Mouse (Mus musculus) CH12.LX (cell line): ENCODE measurements around the gene Boc. TPM values are rescaled to one million over a fixed set of nuclear protein-coding genes. Genes with fewer than 3 reads are reported as not detected.

Experiments used
- DNase-seq: peaks from one replicate; pipeline ENCODE4 v3.0.0-alpha.2; 2013; ENCODE audit errors: extremely low read depth
- H3K27ac ChIP-seq: 2 replicates; pipeline ENCODE4 v1.5.1; 2012; ENCODE audit warnings: low read depth, mild to moderate bottlenecking, control low read depth, moderate library complexity; ENCODE audit not compliant: insufficient read depth
- H3K27me3 ChIP-seq: replicated peaks from 2 replicates; pipeline ENCODE3; 2012; ENCODE audit warnings: inconsistent platforms
- H3K36me3 ChIP-seq, 2 experiments: replicated peaks in 1 of 2; 2 replicates each; pipeline versions ENCODE3 to v1.6.1; 2012; ENCODE audit warnings: inconsistent platforms in 1 of 2, low read length in 1 of 2, mild to moderate bottlenecking in 1 of 2, mixed read lengths in 1 of 2, moderate library complexity in 1 of 2; ENCODE audit not compliant: control insufficient read depth in 1 of 2, insufficient read depth in 1 of 2
- H3K4me1 ChIP-seq, 2 experiments: 2 replicates each; pipeline ENCODE4 v1.6.1; 2012; ENCODE audit warnings: inconsistent platforms in 1 of 2, moderate library complexity in 1 of 2; ENCODE audit not compliant: insufficient read depth in 2 of 2, control insufficient read depth in 1 of 2
- H3K4me2 ChIP-seq: 2 replicates; pipeline ENCODE4 v1.6.1; 2012; ENCODE audit warnings: low read depth, mild to moderate bottlenecking, control low read depth; ENCODE audit not compliant: poor library complexity, insufficient read depth, severe bottlenecking
- H3K4me3 ChIP-seq, 3 experiments: fragments of 150-350 bp in 1 of 3; sonication (generic) in 1 of 3; replicated peaks in 1 of 3; 2 replicates each; pipeline versions ENCODE3 to v1.5.1; 2011 to 2012; ENCODE audit warnings: low read depth in 2 of 3, low read length in 2 of 3, mild to moderate bottlenecking in 2 of 3, moderate library complexity in 2 of 3, control low read depth in 1 of 3, improper control_type of control experiment in 1 of 3, inconsistent platforms in 1 of 3, mixed read lengths in 1 of 3; ENCODE audit not compliant: poor library complexity in 1 of 3
- H3K79me2 ChIP-seq: replicated peaks from 2 replicates; pipeline ENCODE4 v1.6.1; 2012; ENCODE audit warnings: mild to moderate bottlenecking, moderate library complexity; ENCODE audit not compliant: control insufficient read depth, poor library complexity, insufficient read depth, severe bottlenecking; ENCODE audit errors: extremely low read depth
- H3K9ac ChIP-seq: 2 replicates; pipeline ENCODE4 v1.6.1; 2012; ENCODE audit warnings: low read depth, mild to moderate bottlenecking, control low read depth, moderate library complexity; ENCODE audit not compliant: insufficient read depth
- H3K9me3 ChIP-seq: replicated peaks from 2 replicates; pipeline ENCODE3; 2012; ENCODE audit warnings: low read length, inconsistent platforms, mixed read lengths
- E2F4 ChIP-seq: IDR thresholded peaks from 2 replicates; pipeline ENCODE4 v1.6.1; 2011; ENCODE audit warnings: low read depth, low read length, improper control_type of control experiment; ENCODE audit not compliant: insufficient replicate concordance
- EP300 ChIP-seq: IDR thresholded peaks from 2 replicates; pipeline ENCODE4 v1.6.1; 2011; ENCODE audit warnings: low read length, improper control_type of control experiment
- JUND ChIP-seq: conservative IDR thresholded peaks from 2 replicates; pipeline ENCODE4 v1.6.1; 2011; ENCODE audit warnings: low read depth, low read length, improper control_type of control experiment
- MEF2A ChIP-seq: IDR thresholded peaks from 2 replicates; pipeline ENCODE4 v1.6.1; 2014; ENCODE audit warnings: low read depth, mild to moderate bottlenecking, inconsistent platforms, low read length, improper control_type of control experiment, borderline replicate concordance
- MYC ChIP-seq: IDR thresholded peaks from 2 replicates; pipeline ENCODE4 v1.6.1; 2011; ENCODE audit warnings: low read depth, mild to moderate bottlenecking, improper control_type of control experiment, low read length
- NRF1 ChIP-seq: IDR thresholded peaks from 2 replicates; pipeline ENCODE4 v1.6.1; 2014; ENCODE audit warnings: low read depth, mild to moderate bottlenecking, inconsistent platforms, low read length, improper control_type of control experiment, moderate library complexity
- USF1 ChIP-seq: IDR thresholded peaks from 2 replicates; pipeline ENCODE4 v1.6.1; 2014; ENCODE audit warnings: low read depth, mild to moderate bottlenecking, inconsistent platforms, low read length, improper control_type of control experiment
- ZC3H11A ChIP-seq: IDR thresholded peaks from 2 replicates; pipeline ENCODE4 v1.6.1; 2012; ENCODE audit warnings: low read depth, mild to moderate bottlenecking, inconsistent platforms, low read length, improper control_type of control experiment
- dilution Hi-C: fragments of 300-500 bp; cut with MboI; formaldehyde crosslinking; loops from 2 replicates; pipeline ENCODE4 v1.14.3; 2020; ENCODE audit warnings: low sequenced_read_pairs; ENCODE audit not compliant: extremely low pct_unique_long_range_greater_than_20kb, extremely low pct_ligation_motif_present
- in situ Hi-C: fragments of 300-500 bp; cut with MboI; formaldehyde crosslinking; loops from 3 replicates; pipeline ENCODE4 v1.14.3; 2019; ENCODE audit warnings: low sequenced_read_pairs, low pct_ligation_motif_present, low pct_unique_long_range_greater_than_20kb, mixed read lengths
- polyA plus RNA-seq: library from polyadenylated mRNA; unstranded; fragments of >175 nt; gene quantifications from 2 replicates; pipeline ENCODE4 v1.2.1, GENCODE M21; 2012; ENCODE audit warnings: low read depth; ENCODE audit not compliant: insufficient read length
- total RNA-seq, 2 experiments: library from RNA; depleted of rRNA; stranded (reverse); fragments of 300-350 nt in 1 of 2; fragments of >200 nt in 1 of 2; gene quantifications; 2 replicates each; pipeline ENCODE4 v1.2.3; 2012 to 2014

Gene Boc
- total and polyA plus RNA-seq, 3 experiments, result 0.25 to 1.5 (median 0.67) TPM

DNA sequence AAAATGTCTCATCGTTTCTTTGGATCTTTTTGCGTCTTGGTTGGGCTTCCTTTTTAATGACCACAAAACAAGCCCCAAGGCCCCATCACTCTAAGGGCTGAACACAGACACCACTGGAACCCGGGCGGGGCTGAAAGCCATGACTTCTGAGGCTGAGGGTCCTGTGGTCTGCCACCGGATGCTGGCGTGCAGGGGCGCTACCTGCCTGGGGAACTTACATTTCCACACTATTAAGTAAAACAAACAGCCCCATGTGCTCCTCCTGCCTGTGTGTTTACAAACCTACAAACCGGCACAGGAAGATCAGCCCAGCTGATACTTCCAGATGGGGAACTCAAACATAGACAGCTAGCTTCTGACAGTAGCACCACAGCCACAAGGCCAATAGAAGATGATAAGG is 11.9 kb downstream of the Boc start:
- Histone ChIP-seq H3K4me2 (no peak overlapping the region), H3K27ac (no peak overlapping the region), H3K9me3 (no peaks in the 10 kb centered on the region), H3K4me3 (no peak overlapping the region), H3K4me1 (peaks cover 6 to 23% of the 10 kb centered on the region in 2 experiments), H3K36me3 (no peaks in the 10 kb centered on the region), H3K9ac (no peak overlapping the region), H3K79me2 (no peaks in the 10 kb centered on the region), H3K27me3 (no peaks in the 10 kb centered on the region)
- TF ChIP-seq MYC, result no peak
- in situ Hi-C loops (no loop called here), dilution Hi-C loops (no loop called here)
- DNase-seq, result no peak

GRCm38 (mm10) chr16:44545939-44546338 is 12.8 kb downstream of the Boc start:
- Histone ChIP-seq H3K4me3 (no peak overlapping the region), H3K4me2 (no peak overlapping the region), H3K9ac (no peak overlapping the region), H3K9me3 (no peaks in the 10 kb centered on the region), H3K36me3 (no peaks in the 10 kb centered on the region), H3K4me1 (peaks cover 4 to 21% of the 10 kb centered on the region in 2 experiments), H3K27ac (no peak overlapping the region), H3K79me2 (no peaks in the 10 kb centered on the region), H3K27me3 (no peaks in the 10 kb centered on the region)
- in situ Hi-C loops (no loop called here), dilution Hi-C loops (no loop called here)
- TF ChIP-seq JUND, result no peak
- no peak for TF ChIP-seq USF1
- no peak for TF ChIP-seq EP300
- no peak for TF ChIP-seq ZC3H11A
- no peak for TF ChIP-seq MEF2A
- no peak for TF ChIP-seq E2F4
- no peak for DNase-seq

- dilution Hi-C loops, result no loop called here
- Histone ChIP-seq H3K9ac (no peak overlapping the region), H3K27ac (no peak overlapping the region), H3K4me2 (no peak overlapping the region), H3K9me3 (no peaks in the 10 kb centered on the region), H3K36me3 (no peaks in the 10 kb centered on the region), H3K4me1 (peaks cover 0 to 13% of the 10 kb centered on the region in 2 experiments; a peak in 2 of 4 replicates), H3K4me3 (no peak overlapping the region), H3K27me3 (no peaks in the 10 kb centered on the region), H3K79me2 (no peaks in the 10 kb centered on the region)
- in situ Hi-C loops, result no loop called here
- no peak for DNase-seq
- TF ChIP-seq NRF1, result no peak
Measured at GRCm38 (mm10) chr16:44545153-44545552, 13.5 kb downstream of the Boc start.
